ENCODE assay signal across 9 mouse cellular contexts in the genomic region with DNA sequence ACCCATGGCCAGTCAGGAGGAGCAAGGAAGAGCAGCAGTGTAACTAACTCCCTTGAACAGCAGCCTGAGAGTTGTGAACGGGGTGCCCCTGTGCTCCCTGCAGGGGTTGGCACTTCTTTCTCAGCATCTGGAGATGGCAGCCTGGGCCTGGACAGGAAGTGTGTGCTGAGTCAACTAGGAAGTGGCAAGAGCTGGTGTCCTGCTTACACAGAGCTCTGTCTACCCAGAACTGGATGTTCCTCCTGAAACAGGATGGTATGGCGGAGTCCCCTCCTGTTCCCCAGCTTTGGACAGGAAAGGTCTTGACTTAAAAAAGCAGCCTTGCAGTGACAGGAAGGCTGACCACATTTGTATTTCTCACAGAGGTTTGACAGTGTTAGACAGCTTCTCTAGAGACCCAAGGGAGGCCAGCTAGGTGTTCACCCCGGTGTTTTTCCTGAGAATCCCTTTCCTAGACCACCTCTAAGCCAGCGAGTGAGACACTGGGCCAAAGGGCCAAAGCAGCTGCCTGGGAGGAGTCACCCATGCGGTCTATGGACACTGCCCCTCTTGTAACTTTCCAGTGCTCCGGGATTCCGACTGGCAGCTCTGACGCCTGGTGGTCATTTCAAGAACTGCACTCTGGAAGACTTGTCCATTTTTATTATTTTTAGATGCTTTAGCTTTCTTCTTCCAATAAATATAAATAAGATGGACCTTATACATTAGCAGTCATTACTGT. TPM values are rescaled to one million over a fixed set of nuclear protein-coding genes. Genes with fewer than 3 reads are reported as not detected.
A peak's percentile ranks its signal among the peaks of the same experiment; 100 is the strongest.
DNase-seq lines count a peak whose midpoint lies in the region; ATAC-seq and TF ChIP-seq lines count a peak whose summit lies in the region.
"Had no signal": no experiment of that assay in that cellular context is flagged by ENCODE, and none has a peak within 500 bp of the region (broad histone marks: within the 10 kb centered on the region; RNA-seq: fewer than 3 reads in every experiment).

No protein-coding gene starts in this region.

- H3K4me1 ChIP-seq in heart, adult 2 months (ENCODE audit: control insufficient read depth, insufficient read depth, low read length): peaks cover 12% of the 10 kb centered on the region
- peaks cover 7% of the 10 kb centered on the region; the same call in 1 of the 2 replicates for H3K4me1 ChIP-seq in kidney, postnatal 0 days (replicated peaks; ENCODE audit: insufficient read depth, low read length)
- H3K4me1 ChIP-seq in liver, embryonic 16.5 days (ENCODE audit: control insufficient read depth, low read depth, low read length): peaks cover 44% of the 10 kb centered on the region

- TF ChIP-seq EP300 in heart, adult 2 months (IDR thresholded peaks at IDR 0.05; ENCODE audit: insufficient read depth, low read depth, low read length): peak; percentile 44; the same call in 1 of the 2 replicates

- peak; percentile 79 for DNase-seq in CD4-positive helper T cell, adult 2 months (ENCODE audit: low read depth, low spot score)
- peak; percentile 65 for DNase-seq in T-cell, adult 2 months (ENCODE audit: low spot score)
- DNase-seq in cerebellum, postnatal 25 days: peak; percentile 48 to 69
- DNase-seq in heart, adult 2 months: peak; percentile 75 to 77
- peak; percentile 96 for DNase-seq in kidney, postnatal 0 days (ENCODE audit: low spot score)
- peak; percentile 59 for DNase-seq in ovary, postnatal 36 days (ENCODE audit: low spot score)
- peak; percentile 72 for DNase-seq in thymus, postnatal 25 days

- peak; percentile 95 for TF ChIP-seq CTCF in heart, adult 2 months (IDR thresholded peaks at IDR 0.05)
- TF ChIP-seq CTCF in kidney, postnatal 0 days (IDR thresholded peaks at IDR 0.05; ENCODE audit: low read depth): peak; percentile 94

- TF ChIP-seq POLR2A in heart, adult 2 months (IDR thresholded peaks at IDR 0.05; ENCODE audit: insufficient read depth, low read depth, low read length): peak; percentile 34; the same call in 1 of the 2 replicates

- 18% methylated on average over 8 of the region's 8 CpGs for WGBS in heart, adult 2 months
- 19% methylated on average over 8 of the region's 8 CpGs for WGBS in kidney, postnatal 0 days
- 8% methylated on average over 8 of the region's 8 CpGs for WGBS in liver, embryonic 16.5 days (ENCODE audit: insufficient replicate concordance)

- H3K27me3 ChIP-seq in heart, adult 2 months (ENCODE audit: control insufficient read depth, insufficient read depth, low read length): no peaks in the 10 kb centered on the region
- H3K27me3 ChIP-seq in kidney, postnatal 0 days (ENCODE audit: insufficient read depth, low read length): no peaks in the 10 kb centered on the region
- no peaks in the 10 kb centered on the region for H3K27me3 ChIP-seq in liver, embryonic 16.5 days (ENCODE audit: control insufficient read depth, insufficient read depth, low read depth, low read length)
- H3K27me3 ChIP-seq: hindbrain, embryonic 15.5 days had no signal

- intact Hi-C loops in heart, adult 2 months (cut with DNase I): loop anchor here (1.0 to 2.0 kb wide), 2 partner anchors 20 to 88 kb away; partner anchors contain the start of genes Cnih4, Nvl and Wdr26

- H3K36me3 ChIP-seq in heart, adult 2 months (ENCODE audit: control insufficient read depth, insufficient read depth, low read length): no peaks in the 10 kb centered on the region
- H3K36me3 ChIP-seq in kidney, postnatal 0 days (ENCODE audit: insufficient read depth, low read length): no peaks in the 10 kb centered on the region
- H3K36me3 ChIP-seq in liver, embryonic 16.5 days (ENCODE audit: control insufficient read depth, insufficient read depth): no peaks in the 10 kb centered on the region
- H3K36me3 ChIP-seq: hindbrain, embryonic 15.5 days had no signal

- ATAC-seq in kidney, postnatal 0 days (replicated peaks; ENCODE audit: low FRiP score, low read depth): peak; percentile 84
- peak; percentile 81 for ATAC-seq in liver, embryonic 16.5 days (ENCODE audit: low read depth)

- H3K4me3 ChIP-seq in heart, adult 2 months: no peak overlapping the region
- no peak overlapping the region for H3K4me3 ChIP-seq in kidney, postnatal 0 days (replicated peaks; ENCODE audit: low read depth, low read length)
- H3K4me3 ChIP-seq in liver, embryonic 16.5 days (ENCODE audit: low read depth, low read length): no peak overlapping the region
- H3K4me3 ChIP-seq: hindbrain, embryonic 15.5 days had no signal

- H3K27ac ChIP-seq in heart, adult 2 months: peak overlapping the region; percentile 72
- peak overlapping the region; percentile 38 for H3K27ac ChIP-seq in kidney, postnatal 0 days
- H3K27ac ChIP-seq in liver, embryonic 16.5 days (ENCODE audit: low read length): peak overlapping the region; percentile 82
- H3K27ac ChIP-seq: hindbrain, embryonic 15.5 days had no signal

- H3K4me2 ChIP-seq in kidney, postnatal 0 days (ENCODE audit: low read length): no peak overlapping the region
- H3K4me2 ChIP-seq in liver, embryonic 16.5 days (ENCODE audit: low read depth, low read length): no peak overlapping the region
- H3K4me2 ChIP-seq: hindbrain, embryonic 15.5 days had no signal

- H3K9me3 ChIP-seq in kidney, postnatal 0 days (replicated peaks; ENCODE audit: low read length): no peaks in the 10 kb centered on the region
- no peaks in the 10 kb centered on the region for H3K9me3 ChIP-seq in liver, embryonic 16.5 days (replicated peaks; ENCODE audit: control insufficient read depth, low read length)
- H3K9me3 ChIP-seq: hindbrain, embryonic 15.5 days had no signal

- H3K9ac ChIP-seq in heart, adult 2 months (ENCODE audit: low read depth, low read length): no peak overlapping the region; the same call in 1 of the 2 replicates
- H3K9ac ChIP-seq in kidney, postnatal 0 days (ENCODE audit: low read depth, low read length): no peak overlapping the region
- H3K9ac ChIP-seq in liver, embryonic 16.5 days (ENCODE audit: low read depth, low read length): peak overlapping the region; percentile 52
- H3K9ac ChIP-seq: hindbrain, embryonic 15.5 days had no signal

- H3K79me2 ChIP-seq in heart, adult 2 months (replicated peaks; ENCODE audit: control insufficient read depth, insufficient read depth, low read length): no peaks in the 10 kb centered on the region

RNA-seq across cellular contexts. Expression of gene Wdr26, which starts 20.7 kb away (rescaled TPM):
- total RNA-seq in heart, adult 2 months (2021): 10 to 100 TPM; 86.3 to 99.7 TPM
- polyA plus RNA-seq in heart, adult 2 months (2012; rRNA removed): 30.2 and 52.4 TPM in 2 replicates
- 39.8 and 40.4 TPM in 2 replicates for polyA plus RNA-seq in kidney, postnatal 0 days (2015; fragmentation: Nextera tagmentation; extraction: Ambion mirVana)
- 42.9 and 46.1 TPM in 2 replicates for polyA plus RNA-seq in liver, embryonic 16.5 days (2015; fragmentation: Nextera tagmentation; extraction: Ambion mirVana)
